Mouse (Mus musculus): ENCODE data around the gene Nptn.

DNA sequence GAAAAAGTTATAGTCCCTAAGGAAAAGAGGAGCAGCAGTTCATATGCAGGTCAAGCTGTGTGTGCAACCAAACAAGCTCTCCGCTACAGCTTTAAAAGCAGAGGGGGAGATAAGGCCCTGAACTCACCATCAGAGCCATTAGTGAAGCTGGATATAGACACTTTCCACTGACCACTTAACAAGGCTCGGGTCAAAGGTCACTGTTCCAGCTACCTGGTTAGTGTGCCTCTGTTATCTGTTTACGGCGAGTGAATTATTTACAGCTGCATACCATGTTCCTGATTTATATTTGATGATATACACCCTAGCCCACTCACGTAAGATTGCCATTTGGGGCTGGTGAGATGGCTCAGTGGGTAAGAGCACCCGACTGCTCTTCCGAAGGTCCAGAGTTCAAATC, 109.4 kb downstream of the Nptn start:
- TF ChIP-seq CTCF (IDR thresholded peaks at IDR 0.05; ENCODE audit: control insufficient read depth, insufficient read depth, insufficient read length) = no peak
- TF ChIP-seq MAX (IDR thresholded peaks at IDR 0.05) = no peak
- no peak for TF ChIP-seq CEBPB (IDR thresholded peaks at IDR 0.05; ENCODE audit: low read depth)
- no peak for TF ChIP-seq USF1 (IDR thresholded peaks at IDR 0.05; ENCODE audit: low read depth)
